Mouse (Mus musculus): ENCODE results near the gene Spata33. TPM values are rescaled to one million over a fixed set of nuclear protein-coding genes. Genes with fewer than 3 reads are reported as not detected.

Spata33 gene
- polyA plus RNA-seq, 2 experiments from 2014 or later: not detected

Other genes starting within 250 kb of the Spata33 start
- gene Ankrd11, start 170.6 kb upstream of the Spata33 start, polyA plus RNA-seq (2017; shearing (Covaris generic)): 10 to 100 TPM; 79.7 to 84.1 TPM
- gene Spg7, start 149.9 kb upstream of the Spata33 start, polyA plus RNA-seq (2017; shearing (Covaris generic)): 10 to 100 TPM; 24.4 to 29.0 TPM
- 1,000 to 10,000 TPM; 2,671 to 2,712 TPM for gene Rpl13, start 110.5 kb upstream of the Spata33 start, polyA plus RNA-seq (2017; shearing (Covaris generic))
- gene Cpne7, start 95.5 kb upstream of the Spata33 start, polyA plus RNA-seq (2017; shearing (Covaris generic)): 1 to 10 TPM; 1.0 to 2.7 TPM
- under 1 TPM in 1 of 2 experiments, not detected in 1; 0.42 TPM for gene Sult5a1, start 54.5 kb upstream of the Spata33 start, polyA plus RNA-seq (2017; shearing (Covaris generic))
- gene Dpep1, start 26.6 kb upstream of the Spata33 start, polyA plus RNA-seq (2017; shearing (Covaris generic)): not detected
- 100 to 1,000 TPM; 157 to 276 TPM for gene Chmp1a, start 69 bp upstream of the Spata33 start, polyA plus RNA-seq (2017; shearing (Covaris generic))
- 10 to 100 TPM; 21.0 to 32.5 TPM for gene Cdk10, start 12.0 kb downstream of the Spata33 start, polyA plus RNA-seq (2017; shearing (Covaris generic))
- 1 to 10 TPM; 6.0 to 9.2 TPM for gene Spata2l, start 23.4 kb downstream of the Spata33 start, polyA plus RNA-seq (2017; shearing (Covaris generic))
- gene Zfp276, start 41.4 kb downstream of the Spata33 start, polyA plus RNA-seq (2017; shearing (Covaris generic)): 1 to 10 TPM; 5.1 to 7.3 TPM
- gene Vps9d1, start 41.5 kb downstream of the Spata33 start, polyA plus RNA-seq (2017; shearing (Covaris generic)): 10 to 100 TPM in 1 of 2 experiments, 1 to 10 TPM in 1; 9.1 to 10.1 TPM
- gene Fanca, start 105.7 kb downstream of the Spata33 start, polyA plus RNA-seq (2017; shearing (Covaris generic)): 1 to 10 TPM; 5.9 to 7.9 TPM
- not detected for gene Spire2, start 119.9 kb downstream of the Spata33 start, polyA plus RNA-seq (2017; shearing (Covaris generic))
- 10 to 100 TPM; 83.1 to 91.9 TPM for gene Tcf25, start 160.9 kb downstream of the Spata33 start, polyA plus RNA-seq (2017; shearing (Covaris generic))
- gene Mc1r, start 194.3 kb downstream of the Spata33 start, polyA plus RNA-seq (2017; shearing (Covaris generic)): under 1 TPM in 1 of 2 experiments, not detected in 1; 0.17 TPM
- gene Tubb3, start 198.6 kb downstream of the Spata33 start, polyA plus RNA-seq (2017; shearing (Covaris generic)): 1 to 10 TPM in 1 of 2 experiments, not detected in 1; 1.2 TPM
- 10 to 100 TPM in 1 of 2 experiments, 1 to 10 TPM in 1; 6.9 to 14.2 TPM for gene Def8, start 210.7 kb downstream of the Spata33 start, polyA plus RNA-seq (2017; shearing (Covaris generic))